Mouse (Mus musculus) G1E (cell line): Measurements from ENCODE around the gene Gm11127. TPM values are rescaled to one million over a fixed set of nuclear protein-coding genes. Genes with fewer than 3 reads are reported as not detected.
"Not testable (repeated sequence)": the region's sequence is repeated elsewhere in the genome, so short reads cannot be mapped to it uniquely, and the experiment has no call there.

Source experiments
- ATAC-seq: 2 replicates; pipeline ENCODE4 v1.8.0; 2016; ENCODE audit warnings: mild to moderate bottlenecking; ENCODE audit not compliant: insufficient number of reproducible peaks, poor library complexity, low FRiP score, severe bottlenecking; ENCODE audit errors: extremely low read depth
- DNase-seq: peaks from one replicate; pipeline ENCODE4 v3.0.0; 2012; ENCODE audit warnings: low spot score
- H3K27me3 ChIP-seq: 2 replicates; pipeline ENCODE4 v1.6.1; 2012; ENCODE audit warnings: mild to moderate bottlenecking, low read length, inconsistent platforms; ENCODE audit not compliant: insufficient read depth
- H3K36me3 ChIP-seq: replicated peaks from 2 replicates; pipeline ENCODE3; 2012; ENCODE audit warnings: mild to moderate bottlenecking, inconsistent platforms
- H3K4me1 ChIP-seq: 2 replicates; pipeline ENCODE4 v1.6.1; 2012; ENCODE audit warnings: low read depth, low read length, inconsistent platforms, mixed read lengths; ENCODE audit not compliant: insufficient read depth
- H3K4me3 ChIP-seq: 2 replicates; pipeline ENCODE4 v1.5.1; 2012; ENCODE audit warnings: low read depth, mild to moderate bottlenecking, inconsistent platforms, low read length, moderate library complexity, mixed read lengths
- H3K9me3 ChIP-seq: replicated peaks from 2 replicates; pipeline ENCODE4 v1.6.1; 2012; ENCODE audit warnings: inconsistent platforms
- CTCF ChIP-seq: IDR thresholded peaks from 2 replicates; pipeline ENCODE4 v1.5.1; 2012; ENCODE audit warnings: low read depth, low read length, inconsistent platforms, mixed read lengths
- GATA1 ChIP-seq: IDR thresholded peaks from 2 replicates; pipeline ENCODE4 v1.6.1; 2012; ENCODE audit warnings: borderline replicate concordance, low read length, inconsistent platforms, mixed read lengths
- GATA2 ChIP-seq: IDR thresholded peaks from 2 replicates; pipeline ENCODE4 v1.6.1; 2012; ENCODE audit warnings: low read depth, low read length, inconsistent platforms, borderline replicate concordance
- POLR2AphosphoS5 ChIP-seq: IDR thresholded peaks from 2 replicates; pipeline ENCODE4 v1.6.1; 2012; ENCODE audit warnings: low read depth, low read length, inconsistent platforms; ENCODE audit not compliant: insufficient replicate concordance
- TAL1 ChIP-seq: conservative IDR thresholded peaks from 2 replicates; pipeline ENCODE4 v1.6.1; 2012; ENCODE audit warnings: low read depth, low read length, inconsistent platforms, mixed read lengths
- polyA plus RNA-seq: library from polyadenylated mRNA; stranded (reverse); fragments of >175 nt; gene quantifications from 2 replicates; pipeline ENCODE4 v1.2.3, GENCODE M21; 2012
- total RNA-seq, 2 experiments: library from RNA; stranded (forward) in 1 of 2; stranded (reverse) in 1 of 2; fragments of 200-1000 nt in 1 of 2; fragments of >200 nt in 1 of 2; fragmentation: Nextera tagmentation in 1 of 2; gene quantifications; 2 replicates each; pipeline ENCODE4 v1.2.3; 2014 to 2017

The Gm11127 gene
- total and polyA plus RNA-seq, 3 experiments = not detected

GRCm38 (mm10) chr17:36035010-36035638 is 23.0 kb downstream of the Gm11127 start:
- peaks cover 28% of the 10 kb centered on the region for H3K4me1 ChIP-seq
- DNase-seq, ATAC-seq, H3K27me3 ChIP-seq, H3K4me3 ChIP-seq, H3K9me3 ChIP-seq: not testable (repeated sequence)
- peaks cover 29% of the 10 kb centered on the region for H3K36me3 ChIP-seq

GRCm38 (mm10) chr17:36034524-36034923 is 23.6 kb downstream of the Gm11127 start:
- not testable (repeated sequence) for H3K4me3 ChIP-seq, DNase-seq, H3K27me3 ChIP-seq, H3K9me3 ChIP-seq, ATAC-seq
- Histone ChIP-seq H3K36me3 (peaks cover 28% of the 10 kb centered on the region), H3K4me1 (peaks cover 30% of the 10 kb centered on the region)

- H3K27me3 ChIP-seq, H3K9me3 ChIP-seq, DNase-seq: not testable (repeated sequence)
- peak; percentile 38 for ATAC-seq
- Histone ChIP-seq H3K4me1 (peaks cover 42% of the 10 kb centered on the region), H3K36me3 (peaks cover 35% of the 10 kb centered on the region), H3K4me3 (peak within 1 kb of the TSS; percentile 71)
Measured at GRCm38 (mm10) chr17:36032351-36032875, 25.8 kb downstream of the Gm11127 start, which contains the start of gene H2-T23. TSS of gene H2-T23 (minus strand) at chr17:36032855.

GRCm38 (mm10) chr17:36031583-36032331 is 26.4 kb downstream of the Gm11127 start:
- H3K27me3 ChIP-seq, H3K9me3 ChIP-seq, DNase-seq: not testable (repeated sequence)
- H3K36me3 ChIP-seq = peaks cover 34% of the 10 kb centered on the region
- H3K4me3 ChIP-seq = peak overlapping the region; percentile 71
- peaks cover 42% of the 10 kb centered on the region for H3K4me1 ChIP-seq
- peak; percentile 43; the same call in 1 of the 2 replicates for ATAC-seq

- not testable (repeated sequence) for DNase-seq, ATAC-seq, H3K27me3 ChIP-seq
- Histone ChIP-seq H3K36me3 (peaks cover 42% of the 10 kb centered on the region), H3K4me3 (peak overlapping the region; percentile 71; the same call in 1 of the 2 replicates), H3K4me1 (peaks cover 42% of the 10 kb centered on the region), H3K9me3 (peaks cover 11% of the 10 kb centered on the region)
Measured at GRCm38 (mm10) chr17:36030703-36031582, 27.2 kb downstream of the Gm11127 start.

- Histone ChIP-seq H3K9me3 (peaks cover 15% of the 10 kb centered on the region), H3K36me3 (peaks cover 47% of the 10 kb centered on the region), H3K4me1 (peaks cover 43% of the 10 kb centered on the region)
- ATAC-seq = peak; percentile 37; the same call in 1 of the 2 replicates
- H3K4me3 ChIP-seq, DNase-seq, H3K27me3 ChIP-seq: not testable (repeated sequence)
- TF ChIP-seq TAL1 = 0 out of 2 replicates have a peak, but pooled peaks have one; percentile 10
Measured at GRCm38 (mm10) chr17:36030046-36030702, 28.0 kb downstream of the Gm11127 start.

GRCm38 (mm10) chr17:36028879-36029619 is 29.1 kb downstream of the Gm11127 start:
- DNase-seq = no peak

More at GRCm38 (mm10) chr17:36028879-36029619, 29.1 kb downstream of the Gm11127 start:
- ATAC-seq = no peak
- Histone ChIP-seq H3K9me3 (peaks cover 16% of the 10 kb centered on the region), H3K4me1 (peaks cover 49% of the 10 kb centered on the region), H3K27me3 (no peaks in the 10 kb centered on the region), H3K4me3 (no peak overlapping the region), H3K36me3 (peaks cover 53% of the 10 kb centered on the region)
- no peak for TF ChIP-seq GATA2
- TF ChIP-seq GATA1 = no peak
- no peak for TF ChIP-seq TAL1
- no peak for TF ChIP-seq CTCF
- TF ChIP-seq POLR2AphosphoS5 = no peak
